Mouse (Mus musculus) left cerebral cortex, postnatal 36 days (tissue): Measurements from ENCODE around the gene Rxfp4. TPM values are rescaled to one million over a fixed set of nuclear protein-coding genes. Genes with fewer than 3 reads are reported as not detected.

Experiments used
- DNase-seq, 2 experiments: peaks; one replicate each; pipeline ENCODE4 v3.0.0; 2021 to 2022; ENCODE audit warnings: low spot score in 2 of 2, mixed read lengths in 1 of 2
- intact Hi-C: fragments of 180-260 bp; cut with DNase I; formaldehyde crosslinking; loops from one replicate; pipeline ENCODE4 v1.15.1; 2025
- total RNA-seq, 2 experiments: library from RNA; stranded (reverse); gene quantifications; 2 replicates each; pipeline ENCODE4 v1.2.3; 2021

The Rxfp4 gene
- total RNA-seq, 2 experiments from 2014 or later = not detected

GRCm38 (mm10) chr3:88653516-88654370 is 801 bp upstream of the Rxfp4 start:
- no peak for DNase-seq
- intact Hi-C loops = no loop called here

- no peak for DNase-seq
- intact Hi-C loops = no loop called here
These were observed 998 bp downstream of the Rxfp4 start for GRCm38 (mm10) chr3:88651669-88652618.

- no peak for DNase-seq
- intact Hi-C loops = no loop called here
These were observed 2.0 kb downstream of the Rxfp4 start for GRCm38 (mm10) chr3:88650713-88651504.

GRCm38 (mm10) chr3:88649967-88650366 is 3.0 kb downstream of the Rxfp4 start:
- no peak for DNase-seq
- intact Hi-C loops = no loop called here

GRCm38 (mm10) chr3:88649186-88649585 is 3.8 kb downstream of the Rxfp4 start:
- DNase-seq = no peak
- intact Hi-C loops = no loop called here

- intact Hi-C loops = no loop called here
- no peak for DNase-seq
These were observed 4.3 kb downstream of the Rxfp4 start for GRCm38 (mm10) chr3:88648452-88649168.

GRCm38 (mm10) chr3:88647779-88648413 is 5.0 kb downstream of the Rxfp4 start:
- intact Hi-C loops = no loop called here
- DNase-seq = no peak

- intact Hi-C loops = no loop called here
- no peak for DNase-seq
These were observed 5.9 kb downstream of the Rxfp4 start for GRCm38 (mm10) chr3:88647076-88647475.

- no peak for DNase-seq
- intact Hi-C loops = no loop called here
These were observed 6.4 kb downstream of the Rxfp4 start for GRCm38 (mm10) chr3:88646426-88646995.

- intact Hi-C loops = no loop called here
- DNase-seq = no peak
These were observed 7.0 kb downstream of the Rxfp4 start for GRCm38 (mm10) chr3:88645937-88646336.

GRCm38 (mm10) chr3:88643078-88643477 is 9.9 kb downstream of the Rxfp4 start:
- DNase-seq = no peak
- intact Hi-C loops = no loop called here

GRCm38 (mm10) chr3:88640676-88641075 is 12.3 kb downstream of the Rxfp4 start:
- intact Hi-C loops = no loop called here
- DNase-seq = no peak

- no peak for DNase-seq
- intact Hi-C loops = no loop called here
These were observed 13.7 kb downstream of the Rxfp4 start for GRCm38 (mm10) chr3:88639239-88639638.

- intact Hi-C loops = no loop called here
- DNase-seq = no peak
These were observed 15.8 kb downstream of the Rxfp4 start for GRCm38 (mm10) chr3:88637134-88637533.

GRCm38 (mm10) chr3:88636555-88636986 is 16.4 kb downstream of the Rxfp4 start:
- intact Hi-C loops = no loop called here
- no peak for DNase-seq

- intact Hi-C loops = no loop called here
- no peak for DNase-seq
These were observed 17.3 kb downstream of the Rxfp4 start for GRCm38 (mm10) chr3:88635506-88636275.

GRCm38 (mm10) chr3:88633056-88633455 is 19.9 kb downstream of the Rxfp4 start:
- intact Hi-C loops = no loop called here
- no peak for DNase-seq
